Mouse (Mus musculus) heart, embryonic 16.5 days (tissue): Measurements from ENCODE around the gene Itk. TPM values are rescaled to one million over a fixed set of nuclear protein-coding genes. Genes with fewer than 3 reads are reported as not detected.

Experiments used
- ATAC-seq: fragments of 200-750 bp; cut with Nextera tagmentation; replicated peaks from 2 replicates; pipeline ENCODE4 v1.8.0; 2017; ENCODE audit warnings: moderate number of reproducible peaks; ENCODE audit not compliant: insufficient read depth, low FRiP score; ENCODE audit errors: extremely low read depth
- H3K27ac ChIP-seq: fragments of 300-500 bp; sonication (generic); 2 replicates; pipeline ENCODE4 v1.5.1; 2014; ENCODE audit warnings: mild to moderate bottlenecking, low read length, control low read depth, moderate library complexity
- H3K27me3 ChIP-seq: fragments of 300-500 bp; sonication (generic); 2 replicates; pipeline ENCODE4 v1.6.1; 2014; ENCODE audit warnings: low read length, mixed read lengths; ENCODE audit not compliant: control insufficient read depth, insufficient read depth
- H3K36me3 ChIP-seq: fragments of 300-500 bp; sonication (generic); 2 replicates; pipeline ENCODE4 v1.6.1; 2014; ENCODE audit not compliant: control insufficient read depth, insufficient read depth
- H3K4me1 ChIP-seq: fragments of 300-500 bp; sonication (generic); 2 replicates; pipeline ENCODE4 v1.6.1; 2014; ENCODE audit warnings: low read length, mixed read lengths; ENCODE audit not compliant: control insufficient read depth, insufficient read depth
- H3K4me2 ChIP-seq: fragments of 300-500 bp; sonication (generic); 2 replicates; pipeline ENCODE4 v1.6.1; 2014; ENCODE audit warnings: low read depth, mild to moderate bottlenecking, control low read depth, low read length
- H3K4me3 ChIP-seq: fragments of 300-500 bp; sonication (generic); 2 replicates; pipeline ENCODE4 v1.5.1; 2014; ENCODE audit warnings: mild to moderate bottlenecking, control low read depth, low read length
- H3K9ac ChIP-seq: fragments of 300-500 bp; sonication (generic); 2 replicates; pipeline ENCODE4 v1.6.1; 2014; ENCODE audit warnings: low read length, control low read depth
- H3K9me3 ChIP-seq: fragments of 300-500 bp; sonication (generic); replicated peaks from 2 replicates; pipeline ENCODE4 v1.6.1; 2016; ENCODE audit warnings: low read length; ENCODE audit not compliant: control insufficient read depth
- WGBS: fragments of 180-500 bp; shearing (Covaris S2); extraction: QIAGEN DNeasy Blood & Tissue Kit; methylation state at CpG from one replicate; pipeline ENCODE4 v1.1.7; 2014; 5-methylcytosine and 5-hydroxymethylcytosine counted together
- polyA plus RNA-seq: library from polyadenylated mRNA; unstranded; fragments of >200 nt; fragmentation: Nextera tagmentation; extraction: Ambion mirVana; gene quantifications from 2 replicates; pipeline ENCODE4 v1.2.1, GENCODE M21; 2015

Itk gene
- polyA plus RNA-seq, 1 experiment from 2014 or later: 5.2 TPM

- Histone ChIP-seq H3K4me3 (no peak overlapping the region), H3K36me3 (no peaks in the 10 kb centered on the region), H3K27me3 (no peaks in the 10 kb centered on the region), H3K27ac (no peak overlapping the region), H3K4me2 (no peak overlapping the region), H3K9me3 (no peaks in the 10 kb centered on the region), H3K9ac (no peak overlapping the region), H3K4me1 (peaks cover 10% of the 10 kb centered on the region)
- ATAC-seq: no peak
- WGBS: 81% methylated on average over 3 of the region's 3 CpGs
Observed at GRCm38 (mm10) chr11:46348416-46348815, 40.9 kb downstream of the Itk start.

GRCm38 (mm10) chr11:46347756-46348155 lies 41.6 kb downstream of the Itk start:
- H3K9me3 ChIP-seq: no peaks in the 10 kb centered on the region
- no peak overlapping the region for H3K4me3 ChIP-seq
- no peak for ATAC-seq
- H3K9ac ChIP-seq: no peak overlapping the region
- H3K4me1 ChIP-seq: peaks cover 14% of the 10 kb centered on the region
- no peaks in the 10 kb centered on the region for H3K36me3 ChIP-seq
- H3K27ac ChIP-seq: no peak overlapping the region
- no peaks in the 10 kb centered on the region for H3K27me3 ChIP-seq
- WGBS: 79% methylated on average over 5 of the region's 5 CpGs
- no peak overlapping the region for H3K4me2 ChIP-seq

- H3K4me3 ChIP-seq: no peak overlapping the region
- H3K4me2 ChIP-seq: no peak overlapping the region
- no peak overlapping the region for H3K9ac ChIP-seq
- ATAC-seq: 0 out of 2 replicates have a peak, but pooled peaks have one; percentile 25
- H3K27ac ChIP-seq: no peak overlapping the region
- peaks cover 27% of the 10 kb centered on the region for H3K4me1 ChIP-seq
- H3K9me3 ChIP-seq: no peaks in the 10 kb centered on the region
- WGBS: 48% methylated on average over 5 of the region's 5 CpGs
- H3K27me3 ChIP-seq: no peaks in the 10 kb centered on the region
- no peaks in the 10 kb centered on the region for H3K36me3 ChIP-seq
Observed at GRCm38 (mm10) chr11:46343886-46344546, 45.3 kb downstream of the Itk start.

- Histone ChIP-seq H3K4me2 (no peak overlapping the region), H3K9ac (no peak overlapping the region), H3K4me1 (peaks cover 27% of the 10 kb centered on the region), H3K4me3 (no peak overlapping the region), H3K36me3 (no peaks in the 10 kb centered on the region), H3K27me3 (no peaks in the 10 kb centered on the region), H3K27ac (peak overlapping the region; percentile 78), H3K9me3 (no peaks in the 10 kb centered on the region)
- ATAC-seq: peak; percentile 52
- WGBS: 50% methylated on average over 4 of the region's 4 CpGs
Observed at GRCm38 (mm10) chr11:46341960-46342359, 47.4 kb downstream of the Itk start.

GRCm38 (mm10) chr11:46336020-46336419 lies 53.3 kb downstream of the Itk start:
- H3K4me3 ChIP-seq: no peak overlapping the region
- H3K9ac ChIP-seq: no peak overlapping the region
- no peak for ATAC-seq
- no peaks in the 10 kb centered on the region; the same call in 1 of the 2 replicates for H3K27me3 ChIP-seq
- no peaks in the 10 kb centered on the region for H3K4me1 ChIP-seq
- no peaks in the 10 kb centered on the region for H3K36me3 ChIP-seq
- 77% methylated on average over 5 of the region's 5 CpGs for WGBS
- no peak overlapping the region for H3K4me2 ChIP-seq
- H3K9me3 ChIP-seq: no peaks in the 10 kb centered on the region
- H3K27ac ChIP-seq: no peak overlapping the region

GRCm38 (mm10) chr11:46332217-46332616 lies 57.1 kb downstream of the Itk start:
- Histone ChIP-seq H3K4me1 (no peaks in the 10 kb centered on the region), H3K36me3 (no peaks in the 10 kb centered on the region), H3K27me3 (no peaks in the 10 kb centered on the region; the same call in 1 of the 2 replicates), H3K4me2 (no peak overlapping the region), H3K9me3 (no peaks in the 10 kb centered on the region), H3K4me3 (no peak overlapping the region), H3K27ac (no peak overlapping the region), H3K9ac (no peak overlapping the region)
- no peak for ATAC-seq
- WGBS: 85% methylated on average over 8 of the region's 8 CpGs

GRCm38 (mm10) chr11:46326271-46327015 lies 62.9 kb downstream of the Itk start:
- ATAC-seq: no peak
- Histone ChIP-seq H3K9ac (no peak overlapping the region), H3K4me2 (no peak overlapping the region), H3K4me3 (no peak overlapping the region), H3K4me1 (no peaks in the 10 kb centered on the region), H3K27me3 (no peaks in the 10 kb centered on the region), H3K36me3 (no peaks in the 10 kb centered on the region), H3K27ac (no peak overlapping the region), H3K9me3 (no peaks in the 10 kb centered on the region)
- 80% methylated on average over 16 of the region's 16 CpGs for WGBS

- no peak overlapping the region for H3K9ac ChIP-seq
- H3K4me3 ChIP-seq: no peak overlapping the region
- H3K36me3 ChIP-seq: no peaks in the 10 kb centered on the region
- peaks cover 6% of the 10 kb centered on the region; the same call in 1 of the 2 replicates for H3K4me1 ChIP-seq
- H3K9me3 ChIP-seq: no peaks in the 10 kb centered on the region
- no peaks in the 10 kb centered on the region for H3K27me3 ChIP-seq
- 76% methylated on average over 7 of the region's 7 CpGs for WGBS
- ATAC-seq: no peak
- H3K27ac ChIP-seq: no peak overlapping the region
- no peak overlapping the region for H3K4me2 ChIP-seq
Observed at GRCm38 (mm10) chr11:46321559-46321958, 67.8 kb downstream of the Itk start.

GRCm38 (mm10) chr11:46314534-46314933 lies 74.8 kb downstream of the Itk start:
- Histone ChIP-seq H3K9me3 (no peaks in the 10 kb centered on the region), H3K4me2 (no peak overlapping the region), H3K36me3 (no peaks in the 10 kb centered on the region), H3K9ac (no peak overlapping the region), H3K27ac (no peak overlapping the region), H3K27me3 (no peaks in the 10 kb centered on the region), H3K4me3 (no peak overlapping the region), H3K4me1 (peaks cover 15% of the 10 kb centered on the region; the same call in 1 of the 2 replicates)
- no peak for ATAC-seq
- WGBS: 53% methylated on average over 7 of the region's 7 CpGs
